Mouse (Mus musculus) C2C12 (cell line): Measurements from ENCODE around the gene Ildr1.

ENCODE experiments used
- CEBPB ChIP-seq: IDR thresholded peaks from one replicate; pipeline ENCODE4 v1.6.1; 2011; ENCODE audit warnings: low read depth, mild to moderate bottlenecking, control low read depth, moderate library complexity
- CTCF ChIP-seq: IDR thresholded peaks from one replicate; pipeline ENCODE4 v1.5.1; 2011; ENCODE audit not compliant: control insufficient read depth, insufficient read depth, insufficient read length
- FOSL1 ChIP-seq: IDR thresholded peaks from one replicate; pipeline ENCODE4 v1.8.0; 2011; ENCODE audit warnings: mild to moderate bottlenecking, low read length; ENCODE audit not compliant: poor library complexity, insufficient read depth, severe bottlenecking
- MAX ChIP-seq: IDR thresholded peaks from one replicate; pipeline ENCODE4 v1.6.1; 2011; ENCODE audit warnings: mild to moderate bottlenecking, control low read depth
- USF1 ChIP-seq: IDR thresholded peaks from one replicate; pipeline ENCODE4 v1.6.1; 2011; ENCODE audit warnings: low read depth, mild to moderate bottlenecking, control low read depth, moderate library complexity

DNA sequence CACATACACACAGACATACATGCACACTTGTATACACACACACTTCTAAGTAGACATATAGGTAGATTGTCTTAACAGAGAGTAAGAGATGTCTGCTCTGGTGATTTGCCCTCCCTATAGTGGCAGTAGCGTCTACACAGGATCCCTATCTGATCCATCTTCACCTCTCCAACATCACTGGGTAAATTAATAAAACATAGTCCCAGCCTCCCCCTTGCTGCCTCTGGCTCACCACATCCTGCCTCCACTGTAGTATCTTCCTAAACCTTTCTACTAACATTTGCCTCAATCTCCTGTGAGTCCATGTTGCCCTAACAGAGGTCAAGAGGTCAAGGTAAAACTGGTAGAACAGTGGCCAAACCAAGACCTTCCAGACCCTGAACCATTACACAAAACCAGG is 38.6 kb upstream of the Ildr1 start:
- TF ChIP-seq CEBPB, result no peak
- no peak for TF ChIP-seq CTCF
- TF ChIP-seq MAX, result no peak
- TF ChIP-seq FOSL1, result no peak
- TF ChIP-seq USF1, result no peak
